Mouse (Mus musculus) midbrain, embryonic 14.5 days (tissue): Measurements from ENCODE around the gene Ldlrap1. TPM values are rescaled to one million over a fixed set of nuclear protein-coding genes. Genes with fewer than 3 reads are reported as not detected.

Experiments
- ATAC-seq: fragments of 200-750 bp; cut with Nextera tagmentation; 2 replicates; pipeline ENCODE4 v1.8.0; 2017; ENCODE audit warnings: moderate number of reproducible peaks, moderate library complexity; ENCODE audit not compliant: low FRiP score, low TSS enrichment
- DNase-seq: peaks from one replicate; pipeline ENCODE4 v3.0.0-alpha.2; 2015
- H3K27ac ChIP-seq: fragments of 300-500 bp; sonication (generic); replicated peaks from 2 replicates; pipeline ENCODE4 v1.5.1; 2014; ENCODE audit warnings: mild to moderate bottlenecking, low read depth, low read length, moderate library complexity
- H3K27me3 ChIP-seq: fragments of 300-500 bp; sonication (generic); 2 replicates; pipeline ENCODE4 v1.6.1; 2014; ENCODE audit warnings: low read length, control low read depth, mixed read lengths; ENCODE audit not compliant: control insufficient read depth, insufficient read depth
- H3K36me3 ChIP-seq: fragments of 300-500 bp; sonication (generic); 2 replicates; pipeline ENCODE4 v1.6.1; 2014; ENCODE audit warnings: low read length, control low read depth; ENCODE audit not compliant: control insufficient read depth, insufficient read depth
- H3K4me1 ChIP-seq: fragments of 300-500 bp; sonication (generic); 2 replicates; pipeline ENCODE4 v1.6.1; 2014; ENCODE audit warnings: mild to moderate bottlenecking, antibody characterized with exemption, low read length, control low read depth; ENCODE audit not compliant: control insufficient read depth, insufficient read depth
- H3K4me2 ChIP-seq: fragments of 300-500 bp; sonication (generic); 2 replicates; pipeline ENCODE4 v1.6.1; 2014; ENCODE audit warnings: mild to moderate bottlenecking, low read length, moderate library complexity
- H3K4me3 ChIP-seq: fragments of 300-500 bp; sonication (generic); replicated peaks from 2 replicates; pipeline ENCODE4 v1.5.1; 2014; ENCODE audit warnings: low read depth, low read length
- H3K9ac ChIP-seq: fragments of 300-500 bp; sonication (generic); replicated peaks from 2 replicates; pipeline ENCODE4 v1.6.1; 2014; ENCODE audit warnings: mild to moderate bottlenecking, low read length, moderate library complexity
- H3K9me3 ChIP-seq: fragments of 300-500 bp; sonication (generic); 2 replicates; pipeline ENCODE4 v1.6.1; 2016; ENCODE audit warnings: low read length, control low read depth, mixed read lengths; ENCODE audit not compliant: control insufficient read depth
- WGBS: fragments of 180-500 bp; shearing (Covaris S2); extraction: QIAGEN DNeasy Blood & Tissue Kit; methylation state at CpG from one replicate; pipeline ENCODE4 v1.1.7; 2014; 5-methylcytosine and 5-hydroxymethylcytosine counted together
- polyA plus RNA-seq: library from polyadenylated mRNA; unstranded; fragments of >200 nt; fragmentation: Nextera tagmentation; extraction: Ambion mirVana; gene quantifications from 2 replicates; pipeline ENCODE4 v1.2.1, GENCODE M21; 2014

Ldlrap1 gene
- polyA plus RNA-seq, 1 experiment from 2014 or later, result 1.9 TPM

- no peak for ATAC-seq
- H3K4me2 ChIP-seq, result no peak overlapping the region
- H3K9ac ChIP-seq, result no peak overlapping the region
- no peaks in the 10 kb centered on the region for H3K36me3 ChIP-seq
- H3K27ac ChIP-seq, result no peak overlapping the region
- no peaks in the 10 kb centered on the region for H3K27me3 ChIP-seq
- H3K4me3 ChIP-seq, result no peak overlapping the region
- H3K4me1 ChIP-seq, result no peaks in the 10 kb centered on the region
- 32% methylated on average over 10 of the region's 10 CpGs for WGBS
- H3K9me3 ChIP-seq, result no peaks in the 10 kb centered on the region
- no peak for DNase-seq
Measured at GRCm38 (mm10) chr4:134786946-134787345, 19.1 kb upstream of the Ldlrap1 start.

- Histone ChIP-seq H3K9me3 (no peaks in the 10 kb centered on the region), H3K9ac (no peak overlapping the region), H3K4me3 (no peak overlapping the region), H3K4me1 (no peaks in the 10 kb centered on the region), H3K27me3 (no peaks in the 10 kb centered on the region), H3K27ac (no peak overlapping the region), H3K36me3 (no peaks in the 10 kb centered on the region), H3K4me2 (no peak overlapping the region)
- 59% methylated on average over 5 of the region's 5 CpGs for WGBS
- DNase-seq (peak; percentile 68), ATAC-seq (no peak)
Measured at GRCm38 (mm10) chr4:134784701-134785100, 16.9 kb upstream of the Ldlrap1 start.

GRCm38 (mm10) chr4:134779136-134779934 is 11.5 kb upstream of the Ldlrap1 start:
- Histone ChIP-seq H3K4me3 (no peak overlapping the region), H3K4me1 (no peaks in the 10 kb centered on the region), H3K4me2 (no peak overlapping the region), H3K27me3 (no peaks in the 10 kb centered on the region), H3K36me3 (no peaks in the 10 kb centered on the region), H3K9ac (no peak overlapping the region), H3K9me3 (no peaks in the 10 kb centered on the region), H3K27ac (no peak overlapping the region)
- ATAC-seq (no peak), DNase-seq (no peak)
- WGBS, result 30% methylated on average over 14 of the region's 14 CpGs

- Histone ChIP-seq H3K9me3 (no peaks in the 10 kb centered on the region), H3K4me2 (no peak overlapping the region), H3K4me3 (no peak overlapping the region), H3K9ac (no peak overlapping the region), H3K27me3 (no peaks in the 10 kb centered on the region), H3K27ac (no peak overlapping the region), H3K4me1 (no peaks in the 10 kb centered on the region), H3K36me3 (no peaks in the 10 kb centered on the region)
- ATAC-seq (no peak), DNase-seq (no peak)
- WGBS, result 72% methylated on average over 7 of the region's 7 CpGs
Measured at GRCm38 (mm10) chr4:134776246-134776645, 8.4 kb upstream of the Ldlrap1 start.

- Histone ChIP-seq H3K27me3 (no peaks in the 10 kb centered on the region), H3K4me1 (no peaks in the 10 kb centered on the region), H3K9ac (no peak overlapping the region), H3K9me3 (no peaks in the 10 kb centered on the region), H3K4me3 (no peak overlapping the region), H3K4me2 (no peak overlapping the region), H3K36me3 (no peaks in the 10 kb centered on the region), H3K27ac (no peak overlapping the region)
- no peak for DNase-seq
- ATAC-seq, result no peak
- WGBS, result 65% methylated on average over 14 of the region's 14 CpGs
Measured at GRCm38 (mm10) chr4:134775234-134775944, 7.6 kb upstream of the Ldlrap1 start.

GRCm38 (mm10) chr4:134774126-134774525 is 6.3 kb upstream of the Ldlrap1 start:
- Histone ChIP-seq H3K4me2 (no peak overlapping the region), H3K4me1 (no peaks in the 10 kb centered on the region), H3K27me3 (peaks cover 4% of the 10 kb centered on the region; the same call in 1 of the 2 replicates), H3K4me3 (no peak overlapping the region), H3K36me3 (no peaks in the 10 kb centered on the region), H3K27ac (no peak overlapping the region), H3K9ac (no peak overlapping the region), H3K9me3 (no peaks in the 10 kb centered on the region)
- 87% methylated on average over 6 of the region's 6 CpGs for WGBS
- no peak for ATAC-seq
- DNase-seq, result no peak

- ATAC-seq, result no peak
- no peak overlapping the region for H3K4me3 ChIP-seq
- no peak overlapping the region for H3K27ac ChIP-seq
- no peak for DNase-seq
- H3K4me1 ChIP-seq, result peaks cover under 1% of the 10 kb centered on the region
- peaks cover 13% of the 10 kb centered on the region; the same call in 1 of the 2 replicates for H3K27me3 ChIP-seq
- no peak overlapping the region for H3K9ac ChIP-seq
- no peaks in the 10 kb centered on the region for H3K36me3 ChIP-seq
- 49% methylated on average over 4 of the region's 4 CpGs for WGBS
- no peaks in the 10 kb centered on the region for H3K9me3 ChIP-seq
- no peak overlapping the region for H3K4me2 ChIP-seq
Measured at GRCm38 (mm10) chr4:134772805-134773674, 5.2 kb upstream of the Ldlrap1 start.

- WGBS, result 84% methylated on average over 7 of the region's 7 CpGs
- no peak for DNase-seq
- H3K27me3 ChIP-seq, result peaks cover 39% of the 10 kb centered on the region; the same call in 1 of the 2 replicates
- no peak overlapping the region for H3K4me3 ChIP-seq
- no peak overlapping the region for H3K27ac ChIP-seq
- peaks cover 12% of the 10 kb centered on the region for H3K4me1 ChIP-seq
- no peak overlapping the region for H3K9ac ChIP-seq
- H3K4me2 ChIP-seq, result no peak overlapping the region
- no peaks in the 10 kb centered on the region for H3K36me3 ChIP-seq
- no peaks in the 10 kb centered on the region for H3K9me3 ChIP-seq
- no peak for ATAC-seq
Measured at GRCm38 (mm10) chr4:134769891-134770290, 2.1 kb upstream of the Ldlrap1 start.
